In genomic region chr16:94412198-94412597, GRCm38 (mm10) we compare ENCODE assay signal across 21 mouse cellular contexts.
"Had no signal": no experiment of that assay in that cellular context is flagged by ENCODE, and none has a peak within 500 bp of the region (broad histone marks: within the 10 kb centered on the region; RNA-seq: fewer than 3 reads in every experiment).

No protein-coding gene starts in this region.

- H3K4me3 ChIP-seq: limb, embryonic 12.5 days; limb, embryonic 15.5 days; lung, embryonic 15.5 days; megakaryocyte, embryonic 14.5 days; midbrain, embryonic 10.5 days; midbrain, embryonic 13.5 days; myocyte had no signal

- H3K27me3 ChIP-seq: limb, embryonic 12.5 days; limb, embryonic 15.5 days; lung, embryonic 15.5 days; megakaryocyte, embryonic 14.5 days; midbrain, embryonic 13.5 days had no signal

- H3K9me3 ChIP-seq: limb, embryonic 12.5 days; limb, embryonic 15.5 days; lung, embryonic 15.5 days; megakaryocyte, embryonic 14.5 days; midbrain, embryonic 10.5 days; midbrain, embryonic 13.5 days had no signal

- ATAC-seq: liver, postnatal 0 days had no signal

- H3K4me2 ChIP-seq: limb, embryonic 12.5 days; limb, embryonic 15.5 days; liver, embryonic 11.5 days; lung, embryonic 15.5 days; midbrain, embryonic 13.5 days had no signal

- H3K9ac ChIP-seq: limb, embryonic 12.5 days; limb, embryonic 15.5 days; liver, embryonic 14.5 days; liver, postnatal 0 days; lung, embryonic 15.5 days; midbrain, embryonic 13.5 days had no signal

- H3K4me1 ChIP-seq: limb, embryonic 12.5 days; midbrain, embryonic 10.5 days; midbrain, embryonic 13.5 days had no signal

- DNase-seq: kidney, adult 9 months; kidney, postnatal 14 days; kidney, postnatal 4 days; left cerebral cortex, postnatal 4 days; liver, postnatal 0 days; lung, postnatal 36 days; right cerebral cortex, adult 18-20 months; right cerebral cortex, postnatal 14 days; right cerebral cortex, postnatal 4 days; thymus, adult 2 months; thymus, postnatal 25 days had no signal

- H3K27ac ChIP-seq: limb, embryonic 12.5 days; limb, embryonic 15.5 days; liver, embryonic 14.5 days; lung, embryonic 15.5 days; midbrain, embryonic 10.5 days; midbrain, embryonic 13.5 days; stomach, postnatal 0 days had no signal
